Mouse (Mus musculus): ENCODE data around the gene Slc9a9.

The Slc9a9 gene

GRCm38 (mm10) chr9:94833836-94834235, 164.1 kb downstream of the Slc9a9 start:
- in situ Hi-C loops (cut with MboI, MseI) = no loop called here

DNA sequence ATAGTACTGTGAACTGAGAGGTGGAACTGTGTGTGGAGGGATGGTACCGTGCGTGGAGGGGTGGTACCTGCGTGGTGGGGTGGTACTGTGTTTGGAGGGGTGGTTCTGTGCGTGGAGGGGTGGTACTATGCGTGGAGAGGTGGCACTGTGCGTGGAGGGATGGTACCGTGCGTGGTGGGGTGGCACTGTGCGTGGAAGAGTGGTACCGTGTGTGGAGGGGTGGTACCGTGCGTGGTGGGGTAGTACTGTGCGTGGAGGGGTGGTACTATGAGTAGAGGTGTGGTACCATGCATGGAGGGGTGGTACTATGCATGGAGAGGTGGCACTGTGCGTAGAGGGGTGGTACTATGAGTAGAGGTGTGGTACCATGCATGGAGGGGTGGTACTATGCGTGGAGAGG, 167.7 kb downstream of the Slc9a9 start:
- in situ Hi-C loops (cut with MboI, MseI) = no loop called here

GRCm38 (mm10) chr9:94838479-94839031, 168.8 kb downstream of the Slc9a9 start:
- in situ Hi-C loops (cut with MboI, MseI) = no loop called here

DNA sequence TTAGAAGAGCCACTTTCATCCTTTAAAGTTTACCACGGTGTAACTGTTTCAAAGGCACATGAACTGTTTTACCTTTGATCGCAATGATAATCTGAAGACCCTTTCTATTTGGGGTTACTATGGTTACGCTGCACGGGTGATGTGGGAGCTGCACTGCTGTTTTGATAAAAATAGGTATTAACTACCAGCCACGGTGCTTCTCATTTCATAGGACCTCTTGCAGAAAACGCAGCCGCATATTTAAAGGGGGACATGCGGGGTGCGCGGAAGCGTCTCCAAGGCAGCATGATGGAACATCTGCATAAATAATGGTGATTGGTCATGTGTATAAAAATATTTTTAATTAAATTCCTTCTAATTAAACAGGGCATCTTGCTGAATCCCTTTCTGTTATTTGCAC, 169.5 kb downstream of the Slc9a9 start:
- in situ Hi-C loops (cut with MboI, MseI) = no loop called here

- in situ Hi-C loops (cut with MboI, MseI) = no loop called here
Measured at GRCm38 (mm10) chr9:94840398-94840797, 170.7 kb downstream of the Slc9a9 start.

- in situ Hi-C loops (cut with MboI, MseI) = no loop called here
Measured at GRCm38 (mm10) chr9:94840972-94841371, 171.3 kb downstream of the Slc9a9 start.

GRCm38 (mm10) chr9:94844176-94844575, 174.5 kb downstream of the Slc9a9 start:
- in situ Hi-C loops (cut with MboI, MseI) = no loop called here

DNA sequence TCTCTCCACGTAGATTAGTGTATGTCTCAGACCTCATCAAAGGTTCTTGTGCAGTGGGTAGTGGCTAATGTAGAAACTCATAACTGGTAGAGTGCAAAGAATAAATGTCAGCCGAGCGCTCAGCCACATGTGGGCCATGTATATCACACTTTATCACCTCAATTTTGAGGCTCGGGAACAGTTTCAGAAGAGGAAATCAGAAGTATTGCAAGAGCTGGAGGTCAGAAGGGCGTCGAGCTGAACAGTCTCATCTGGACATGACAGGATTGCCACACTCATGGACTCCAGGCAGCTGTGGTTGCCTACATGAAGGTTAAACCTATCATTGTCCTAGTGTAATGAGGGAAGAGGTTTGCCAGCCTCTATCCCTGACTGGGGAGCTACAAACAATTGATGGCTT, 177.9 kb downstream of the Slc9a9 start:
- in situ Hi-C loops (cut with MboI, MseI) = no loop called here

- in situ Hi-C loops (cut with MboI, MseI) = no loop called here
Measured at GRCm38 (mm10) chr9:94851550-94851949, 181.8 kb downstream of the Slc9a9 start.

DNA sequence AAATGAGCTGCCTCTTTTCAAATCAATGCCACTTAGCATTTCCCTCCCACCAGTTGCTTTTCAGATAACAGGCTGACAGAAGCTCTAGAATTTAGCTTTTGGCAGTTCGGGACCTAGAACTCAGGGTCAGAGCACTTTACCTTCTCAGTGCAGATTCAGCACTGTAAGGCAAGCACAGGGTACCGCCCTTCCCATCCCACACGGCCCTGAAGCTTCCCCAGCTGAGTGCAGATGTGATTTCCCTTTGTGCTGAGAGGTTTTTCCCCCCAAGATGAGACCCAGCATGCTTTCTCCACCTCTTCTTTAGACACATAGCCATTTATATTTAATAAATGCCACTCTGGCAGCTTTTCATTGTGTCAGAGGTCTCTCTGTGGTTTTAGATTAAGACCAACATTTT, 186.4 kb downstream of the Slc9a9 start:
- in situ Hi-C loops (cut with MboI, MseI) = no loop called here

- in situ Hi-C loops (cut with MboI, MseI) = no loop called here
Measured at GRCm38 (mm10) chr9:94868557-94868956, 198.8 kb downstream of the Slc9a9 start.

DNA sequence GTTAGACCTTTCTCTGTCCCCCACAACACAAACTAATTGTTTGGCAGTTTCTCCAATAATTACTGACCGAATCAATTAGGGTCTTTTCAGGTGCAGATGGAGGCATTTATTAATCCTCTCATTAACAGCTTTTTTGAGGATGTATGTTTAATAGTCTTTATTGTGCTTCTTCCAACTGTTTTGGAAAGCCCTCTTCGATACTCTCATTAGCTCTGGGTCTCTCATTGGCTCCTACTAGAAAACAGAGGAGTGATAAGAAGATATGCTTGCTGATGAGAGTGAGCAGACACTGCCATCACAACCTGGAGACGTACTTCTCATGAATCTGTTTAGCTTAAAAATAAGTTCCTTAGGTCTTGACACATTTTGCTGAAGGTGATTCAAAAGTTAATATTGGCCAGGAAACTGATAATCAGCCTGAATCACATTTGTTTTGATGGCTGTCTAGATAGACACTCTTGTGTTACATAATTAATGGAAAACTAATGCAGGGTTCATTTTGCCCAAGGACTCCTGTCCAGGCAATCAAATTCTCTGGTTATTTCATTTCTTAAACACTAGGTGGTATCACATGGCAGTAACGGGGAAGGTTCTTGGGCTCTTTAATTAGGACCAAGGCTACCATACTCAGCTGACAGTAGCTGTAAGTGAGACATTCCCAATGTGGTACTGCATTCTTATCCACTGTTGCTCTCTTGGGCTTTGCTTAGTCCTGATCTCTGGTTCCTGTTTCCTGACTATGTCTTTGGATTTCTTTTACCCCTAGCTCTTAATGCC, 199.5 kb downstream of the Slc9a9 start:
- in situ Hi-C loops (cut with MboI, MseI) = no loop called here

GRCm38 (mm10) chr9:94882517-94882916, 212.8 kb downstream of the Slc9a9 start:
- in situ Hi-C loops (cut with MboI, MseI) = no loop called here

GRCm38 (mm10) chr9:94883435-94883834, 213.7 kb downstream of the Slc9a9 start:
- in situ Hi-C loops (cut with MboI, MseI) = no loop called here

DNA sequence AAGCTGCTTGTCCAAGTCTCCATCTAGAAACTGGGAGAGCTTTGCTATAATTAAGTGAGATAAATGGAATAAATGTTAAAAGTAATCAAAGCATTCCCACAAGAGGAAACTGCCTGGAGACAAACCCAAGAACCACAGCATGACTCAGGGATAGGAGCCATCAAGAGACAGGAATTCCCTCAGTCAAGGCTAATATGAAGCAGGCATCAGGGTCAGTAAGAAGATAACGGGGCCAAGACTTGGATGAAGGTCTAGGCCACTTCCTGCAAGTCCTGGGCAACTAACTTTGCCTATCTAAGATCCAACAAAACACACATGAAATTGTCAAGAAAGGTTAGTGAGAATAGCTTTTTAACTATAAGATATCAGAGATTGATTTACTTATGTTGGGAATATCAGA, 215.4 kb downstream of the Slc9a9 start:
- in situ Hi-C loops (cut with MboI, MseI) = no loop called here

DNA sequence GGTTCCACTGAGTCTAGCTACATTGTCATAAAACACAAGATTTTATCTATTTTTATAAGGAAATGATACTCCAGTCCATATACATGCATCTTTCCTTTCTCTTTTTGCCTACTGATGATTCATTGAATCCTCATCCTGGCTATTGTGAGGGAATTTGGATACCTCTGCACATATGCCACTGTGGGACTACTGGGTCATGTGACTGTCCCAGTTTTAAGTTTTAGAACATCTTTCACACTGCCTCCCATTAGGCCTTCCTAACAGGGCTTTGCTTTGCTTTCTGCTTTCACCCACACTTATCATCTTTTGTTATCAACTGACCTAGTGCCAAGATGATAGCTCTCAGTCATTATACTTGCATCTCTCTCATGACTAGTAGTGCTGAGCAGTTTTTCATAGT, 219.9 kb downstream of the Slc9a9 start:
- in situ Hi-C loops (cut with MboI, MseI) = no loop called here

DNA sequence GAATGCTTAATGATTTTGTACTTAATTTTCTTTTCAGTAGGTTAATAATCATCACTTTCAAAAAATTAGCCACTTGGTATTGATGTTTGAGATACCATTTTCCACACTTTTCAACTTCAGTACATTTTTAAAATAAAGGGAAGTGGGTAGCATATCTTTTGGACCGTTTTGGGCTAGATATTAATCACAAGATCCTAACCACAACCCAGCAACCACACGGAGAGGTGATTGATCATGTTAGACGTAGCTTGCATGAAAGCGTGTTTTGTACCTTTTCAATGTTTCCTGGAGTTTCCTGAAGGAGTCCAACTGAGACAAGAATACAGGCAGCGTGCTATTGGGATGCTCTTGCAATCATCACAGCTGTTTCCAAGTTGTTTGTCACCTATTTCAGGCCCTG, 226.2 kb downstream of the Slc9a9 start:
- in situ Hi-C loops (cut with MboI, MseI) = no loop called here

DNA sequence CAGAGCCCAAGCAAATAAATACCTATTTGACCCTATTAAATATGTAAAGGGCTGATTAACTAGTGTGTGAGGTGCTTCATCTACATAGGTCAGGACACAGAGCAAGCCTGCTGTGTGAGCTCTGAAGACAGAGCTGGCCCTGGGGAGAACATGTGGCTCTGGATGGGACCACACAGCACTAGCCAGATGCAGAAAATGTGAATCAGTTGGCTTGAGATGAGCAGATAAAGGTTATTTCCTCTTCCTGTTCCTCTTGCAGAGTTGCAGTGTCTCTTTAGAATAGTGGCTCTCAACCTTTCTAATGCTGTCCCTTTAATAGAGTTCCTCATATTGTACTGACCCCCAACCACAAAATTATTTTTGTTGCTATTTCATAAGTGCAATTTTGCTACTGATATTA, 234.5 kb downstream of the Slc9a9 start:
- in situ Hi-C loops (cut with MboI, MseI) = no loop called here

DNA sequence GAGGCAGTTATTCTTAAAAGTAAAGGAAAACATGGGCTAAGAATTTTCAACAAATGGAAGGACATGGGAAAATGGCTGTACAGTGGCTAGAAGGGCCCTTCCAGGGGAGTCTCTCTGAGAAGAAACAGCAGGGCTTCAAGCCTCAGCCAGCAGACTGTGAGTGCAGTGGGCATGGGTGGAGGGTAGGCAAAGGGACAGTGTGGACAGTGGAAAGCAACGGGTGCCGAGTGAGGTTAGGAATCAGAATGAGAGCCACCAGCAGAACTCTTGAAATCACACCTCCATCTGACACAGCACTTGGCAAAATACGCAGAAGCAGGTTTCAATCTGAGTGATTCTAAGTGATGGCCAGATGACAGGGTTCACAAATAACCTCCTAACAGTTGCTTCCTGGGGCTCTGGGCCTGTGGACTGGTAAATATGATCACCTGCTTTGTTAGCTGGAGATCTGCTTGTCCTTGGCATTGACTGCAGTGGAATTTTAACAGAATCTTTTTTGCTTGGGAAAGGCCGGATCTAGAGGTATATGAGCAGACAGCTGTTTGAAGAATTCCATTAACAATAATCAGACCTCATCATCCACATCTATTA, 237.4 kb downstream of the Slc9a9 start:
- in situ Hi-C loops (cut with MboI, MseI) = no loop called here

DNA sequence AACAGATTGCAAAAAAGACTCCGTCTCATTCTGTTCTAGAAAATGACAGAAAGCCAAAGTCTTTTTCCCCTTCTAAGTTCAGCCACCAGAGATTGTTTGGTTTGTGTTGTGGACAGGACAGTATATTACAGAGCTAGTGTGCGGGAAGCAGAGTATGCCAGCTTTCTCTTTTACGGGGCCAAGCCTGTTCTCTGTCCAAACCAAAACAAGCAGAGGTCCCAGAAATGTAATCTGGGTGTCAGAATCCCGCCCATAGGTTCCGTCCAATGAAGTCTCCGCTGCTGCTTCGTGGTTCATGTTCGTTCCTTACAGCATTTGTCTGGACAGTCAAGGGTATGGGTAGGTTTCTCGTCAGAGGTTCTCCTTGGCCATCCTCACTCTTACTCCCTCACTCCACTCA, 242.4 kb downstream of the Slc9a9 start:
- in situ Hi-C loops (cut with MboI, MseI) = no loop called here

DNA sequence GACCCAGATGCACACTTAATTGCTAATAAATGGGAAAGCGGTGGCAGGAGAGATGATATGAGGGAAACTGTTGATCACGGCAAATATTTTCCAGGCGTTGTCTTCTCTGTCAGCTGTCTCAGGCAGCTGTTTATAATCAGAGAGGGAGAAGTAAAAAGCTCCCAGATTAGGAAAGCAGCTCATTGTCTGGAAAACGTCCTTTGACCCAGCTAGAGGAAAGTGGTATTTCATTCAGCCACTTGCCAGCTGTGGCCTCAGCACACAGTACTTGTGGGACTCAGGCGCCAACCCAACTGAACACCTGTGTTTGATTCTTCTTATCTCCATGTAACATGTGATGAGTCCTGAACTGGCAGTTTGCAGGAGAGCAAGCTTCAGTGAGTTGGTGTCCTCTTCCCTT, 252.4 kb downstream of the Slc9a9 start:
- in situ Hi-C loops (cut with MboI, MseI) = no loop called here

DNA sequence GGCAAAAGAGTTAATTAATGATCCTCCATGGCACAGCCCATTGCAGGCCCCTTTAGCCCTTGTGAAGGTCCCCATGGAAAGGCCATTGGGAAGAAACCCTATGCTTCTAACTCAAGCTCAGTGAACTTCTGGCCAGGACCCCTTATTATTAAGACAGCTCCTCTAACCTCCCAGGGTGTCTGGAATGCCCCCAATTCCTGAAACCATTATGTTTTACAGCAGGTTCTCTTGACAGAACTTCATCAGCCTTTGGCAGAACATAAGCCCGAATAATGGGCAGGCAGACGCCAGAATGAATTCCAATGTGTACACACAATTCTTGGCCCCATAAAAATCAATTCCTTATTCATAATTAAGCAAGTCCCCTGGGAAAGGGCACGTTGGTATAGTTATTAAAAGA, 256.1 kb downstream of the Slc9a9 start:
- in situ Hi-C loops (cut with MboI, MseI) = no loop called here

DNA sequence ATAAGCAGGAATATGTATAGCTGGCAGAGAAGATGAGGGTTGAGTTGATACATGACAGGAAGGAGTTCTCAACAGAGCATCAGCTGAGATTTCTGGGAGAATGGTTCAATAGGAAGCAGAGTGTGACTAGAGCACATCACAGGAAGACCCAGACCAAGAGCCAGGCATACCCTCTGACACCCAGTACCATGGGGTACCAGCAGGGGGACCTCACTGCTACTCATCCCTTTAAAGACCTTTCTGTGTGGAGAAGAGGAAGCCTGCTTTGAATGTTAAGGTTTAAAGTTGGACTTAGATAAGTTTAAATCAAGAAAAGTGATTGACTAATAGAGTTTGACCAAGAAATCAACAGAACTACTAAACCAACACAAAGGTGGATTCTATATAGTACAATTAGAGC, 257.4 kb downstream of the Slc9a9 start:
- in situ Hi-C loops (cut with MboI, MseI) = no loop called here

Data from T-helper 1 cell (primary cell).